Mouse (Mus musculus) ES-E14 (cell line): Measurements from ENCODE around the gene Spsb3.

Source experiments
- CHD2 ChIP-seq: IDR thresholded peaks from 2 replicates; pipeline ENCODE4 v1.6.1; 2014; ENCODE audit warnings: mild to moderate bottlenecking, low read depth, low read length, inconsistent platforms
- HCFC1 ChIP-seq: IDR thresholded peaks from 2 replicates; pipeline ENCODE4 v1.6.1; 2012; ENCODE audit warnings: low read length, inconsistent platforms, borderline replicate concordance; ENCODE audit not compliant: insufficient read depth
- MAFK ChIP-seq: IDR thresholded peaks from 2 replicates; pipeline ENCODE4 v1.6.1; 2014; ENCODE audit warnings: mild to moderate bottlenecking, low read depth, low read length, inconsistent platforms; ENCODE audit not compliant: insufficient read depth
- ZC3H11A ChIP-seq: IDR thresholded peaks from 2 replicates; pipeline ENCODE4 v1.6.1; 2012; ENCODE audit warnings: low read depth, mild to moderate bottlenecking, inconsistent platforms, low read length, borderline replicate concordance
- ZNF384 ChIP-seq: IDR thresholded peaks from 2 replicates; pipeline ENCODE4 v1.6.1; 2012; ENCODE audit warnings: low read depth, low read length, inconsistent platforms

GRCm38 (mm10) chr17:24887291-24888080, 1.0 kb downstream of the Spsb3 start:
- no peak for TF ChIP-seq CHD2
- no peak for TF ChIP-seq ZNF384
- TF ChIP-seq ZC3H11A, result no peak
- no peak for TF ChIP-seq HCFC1
- no peak for TF ChIP-seq MAFK
